Mouse (Mus musculus) inflammation-experienced regulatory T-cells, adult 6 months (primary cell): ENCODE data around the gene Rfx8. TPM values are rescaled to one million over a fixed set of nuclear protein-coding genes. Genes with fewer than 3 reads are reported as not detected.
A peak's percentile ranks its signal among the peaks of the same experiment; 100 is the strongest.
"Not testable (repeated sequence)": the region's sequence is repeated elsewhere in the genome, so short reads cannot be mapped to it uniquely, and the experiment has no call there.

Experiments
- ATAC-seq: one replicate; pipeline ENCODE4 v1.8.0; 2017
- polyA plus RNA-seq, 3 experiments: library from polyadenylated mRNA; unstranded; fragments of 100-300 nt; shearing (Covaris generic); gene quantifications; one replicate each; pipeline ENCODE4 v1.2.1; 2017

The Rfx8 gene
- polyA plus RNA-seq, 3 experiments from 2014 or later: not detected

- ATAC-seq: no peak
Observed at GRCm38 (mm10) chr1:39688573-39688972, 32.2 kb downstream of the Rfx8 start.

GRCm38 (mm10) chr1:39687279-39687678, 33.5 kb downstream of the Rfx8 start:
- ATAC-seq: no peak

- ATAC-seq: peak; percentile 76
Observed at GRCm38 (mm10) chr1:39685841-39686240, 35.0 kb downstream of the Rfx8 start.

- ATAC-seq: no peak
Observed at GRCm38 (mm10) chr1:39681638-39682037, 39.2 kb downstream of the Rfx8 start.

- no peak for ATAC-seq
Observed at GRCm38 (mm10) chr1:39680546-39680945, 40.3 kb downstream of the Rfx8 start.

- ATAC-seq: no peak
Observed at GRCm38 (mm10) chr1:39678883-39679282, 41.9 kb downstream of the Rfx8 start.

- no peak for ATAC-seq
Observed at GRCm38 (mm10) chr1:39676221-39676876, 44.4 kb downstream of the Rfx8 start.

GRCm38 (mm10) chr1:39672362-39673105, 48.3 kb downstream of the Rfx8 start:
- no peak for ATAC-seq

GRCm38 (mm10) chr1:39670211-39670935, 50.4 kb downstream of the Rfx8 start:
- ATAC-seq: no peak

- ATAC-seq: no peak
Observed at GRCm38 (mm10) chr1:39666751-39667252, 54.0 kb downstream of the Rfx8 start.

GRCm38 (mm10) chr1:39664039-39664625, 56.7 kb downstream of the Rfx8 start:
- no peak for ATAC-seq

- ATAC-seq: no peak
Observed at GRCm38 (mm10) chr1:39663050-39663449, 57.7 kb downstream of the Rfx8 start.

GRCm38 (mm10) chr1:39656976-39657529, 63.7 kb downstream of the Rfx8 start:
- no peak for ATAC-seq

- ATAC-seq: not testable (repeated sequence)
Observed at GRCm38 (mm10) chr1:39654901-39655300, 65.9 kb downstream of the Rfx8 start.

- ATAC-seq: no peak
Observed at GRCm38 (mm10) chr1:39653028-39653427, 67.8 kb downstream of the Rfx8 start.

- ATAC-seq: peak; percentile 71
Observed at GRCm38 (mm10) chr1:39651241-39651548, 69.6 kb downstream of the Rfx8 start, which contains the start of gene Creg2. Gene Creg2, minus strand, starts transcription at chr1:39651474.

- ATAC-seq: peak; percentile 10
Observed at GRCm38 (mm10) chr1:39650435-39651240, 70.2 kb downstream of the Rfx8 start.

GRCm38 (mm10) chr1:39649691-39650434, 70.9 kb downstream of the Rfx8 start:
- ATAC-seq: no peak

- no peak for ATAC-seq
Observed at GRCm38 (mm10) chr1:39648584-39648983, 72.2 kb downstream of the Rfx8 start.

GRCm38 (mm10) chr1:39645905-39646759, 74.7 kb downstream of the Rfx8 start:
- ATAC-seq: no peak
